Mouse (Mus musculus) frontal cortex, postnatal 25 days (tissue): ENCODE results near the gene Pir.

Source experiments
- DNase-seq, 2 experiments: peaks; one replicate each; pipeline ENCODE4 v3.0.0; 2022; ENCODE audit warnings: low spot score in 2 of 2

Pir gene

DNA sequence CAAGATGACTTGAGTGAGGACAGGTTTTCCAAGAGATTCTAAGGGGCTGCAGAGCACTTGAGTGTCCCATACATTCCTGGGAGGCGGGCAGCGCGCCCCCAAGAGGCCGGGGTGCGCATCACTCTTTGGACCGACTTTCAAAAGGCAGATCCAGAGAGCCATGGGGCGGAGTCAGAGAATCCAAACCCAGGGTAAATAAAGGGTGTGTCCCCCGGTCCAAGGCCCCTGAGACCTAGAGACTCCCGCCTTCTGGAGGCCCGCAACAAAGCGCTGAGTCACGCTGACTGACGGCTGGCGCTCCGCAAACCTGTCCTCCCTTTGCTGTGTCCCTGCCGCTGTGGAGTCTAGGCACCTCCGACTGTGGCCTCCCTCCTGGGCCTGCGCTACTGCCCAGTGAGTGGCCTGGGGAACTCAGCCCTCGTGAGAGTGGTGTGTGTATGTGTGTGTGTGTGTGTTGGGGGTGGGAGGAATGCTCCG lies at the start of gene Pir:
Gene Pir (plus strand): TSS at position 87 of the 477 bp plus-strand sequence.
- peak; percentile 13 to 18 for DNase-seq

DNA sequence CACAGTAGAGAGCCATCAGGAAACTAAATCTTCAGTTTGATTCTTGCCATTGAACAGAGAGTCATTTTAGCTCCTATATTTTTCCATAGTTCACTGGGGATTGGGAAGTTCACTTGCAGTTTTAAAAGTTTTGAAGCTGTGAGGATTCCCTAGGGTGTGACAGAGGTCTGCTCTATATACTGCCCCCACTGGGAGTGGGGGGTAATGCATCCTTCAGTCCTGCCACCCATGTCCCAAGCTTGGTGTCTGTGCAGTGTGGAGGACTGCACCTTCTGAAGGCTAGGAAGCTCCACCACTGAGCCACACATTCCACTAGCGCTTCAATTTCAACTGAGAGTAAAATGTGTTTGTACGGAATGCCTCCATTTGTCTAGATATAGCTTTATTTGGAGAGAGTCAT lies 47.2 kb upstream of the Pir start:
- no peak for DNase-seq

DNA sequence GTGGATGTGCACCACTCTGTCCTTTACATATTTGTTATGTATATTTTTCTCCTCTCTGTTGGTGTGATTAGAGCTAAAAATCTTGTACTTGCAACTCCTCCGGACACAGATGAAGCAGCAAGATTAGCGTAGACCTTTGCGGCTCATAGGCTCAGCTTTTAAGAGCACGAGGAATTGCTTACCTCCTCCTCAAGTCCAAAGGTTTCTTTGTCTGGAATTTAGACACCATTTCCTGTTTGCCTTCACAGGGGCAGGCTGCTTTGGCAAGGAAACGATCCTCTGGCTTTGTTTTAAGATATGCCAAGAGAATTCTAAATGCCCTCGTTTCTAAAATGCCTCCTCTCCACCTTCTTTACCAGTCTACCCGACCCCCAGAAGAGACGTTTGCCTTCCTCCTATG lies 35.8 kb upstream of the Pir start:
- DNase-seq, result no peak

DNA sequence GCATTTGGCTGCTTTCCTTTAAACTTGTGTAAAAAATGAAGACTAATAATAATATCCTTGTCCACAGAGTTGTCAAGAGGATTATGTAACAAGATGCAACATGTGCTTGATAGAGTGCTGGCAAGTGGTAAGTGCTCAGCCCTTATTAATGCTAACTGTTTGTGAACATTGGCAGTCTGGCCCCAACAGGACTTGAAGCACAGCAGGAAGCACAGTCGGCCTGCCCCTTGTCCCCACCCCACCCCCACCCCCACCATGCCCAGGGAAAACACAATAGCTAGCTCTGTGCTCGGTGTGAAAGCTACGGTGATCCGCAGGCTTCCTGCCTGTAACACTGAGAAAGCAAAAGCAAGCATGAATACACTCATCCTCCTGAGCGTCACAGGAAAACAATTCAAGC lies 23.5 kb upstream of the Pir start:
- no peak for DNase-seq

DNA sequence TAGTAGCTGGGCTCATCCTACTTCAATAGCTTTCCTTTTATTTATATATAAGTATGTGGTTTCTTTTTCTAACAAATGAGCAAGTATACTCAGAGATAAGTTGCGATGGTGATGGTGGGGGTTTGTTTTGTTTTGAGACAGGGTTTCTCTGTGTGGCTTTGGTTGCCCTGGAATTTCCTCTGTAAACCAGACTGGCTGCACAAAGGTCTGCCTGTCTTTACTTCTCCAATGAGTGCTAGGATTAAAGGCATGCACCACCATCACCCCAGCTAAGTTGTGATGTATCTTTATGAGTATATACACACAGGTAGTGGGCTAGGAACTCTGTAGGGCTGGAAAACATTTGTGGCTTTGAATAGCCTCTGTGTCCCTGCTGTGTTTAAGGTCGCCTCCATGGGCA lies 22.4 kb upstream of the Pir start:
- DNase-seq, result no peak

- no peak for DNase-seq
Measured at GRCm38 (mm10) chrX:164256527-164256926, 12.6 kb upstream of the Pir start.

DNA sequence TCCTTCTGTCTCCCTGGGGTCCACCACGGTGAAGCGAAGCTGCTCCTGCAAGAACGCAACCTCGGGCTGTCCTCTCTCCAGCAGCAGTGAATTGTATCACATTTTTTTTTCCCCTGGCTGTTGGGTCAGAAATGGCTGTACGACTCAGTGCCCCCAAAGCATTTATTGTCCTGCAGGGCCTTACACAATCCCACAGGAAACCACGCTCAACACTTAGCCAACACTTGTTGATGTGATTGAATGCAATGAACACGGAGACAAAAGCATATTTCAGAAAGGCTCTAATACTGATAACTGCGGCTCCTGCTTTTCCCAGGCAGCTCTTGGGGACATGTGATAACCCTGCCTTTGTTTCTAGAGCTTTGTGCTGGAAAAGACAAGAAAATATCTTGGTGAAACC lies 11.1 kb upstream of the Pir start, which contains the start of gene Bmx:
Gene Bmx (minus strand): TSS at position 137 of the 400 bp plus-strand sequence.
- no peak for DNase-seq

DNA sequence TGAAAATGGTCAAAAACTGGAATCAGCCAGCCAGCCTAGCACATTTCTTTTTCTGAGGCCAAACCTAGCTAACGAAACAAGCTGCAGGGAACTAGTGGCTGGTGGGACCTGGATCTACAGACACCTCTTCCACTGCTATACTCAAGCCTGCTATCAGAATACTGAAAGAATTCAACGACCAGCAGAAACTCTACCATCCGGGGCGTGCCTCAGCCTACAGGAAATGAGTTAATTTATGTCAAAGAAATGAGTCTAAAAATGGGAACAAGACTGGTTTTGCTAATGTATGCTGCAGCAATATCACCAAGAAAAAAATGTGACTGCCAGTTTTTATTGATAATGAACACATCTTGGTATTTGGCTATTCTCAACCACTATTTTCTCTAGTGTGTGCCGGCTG lies 10.5 kb upstream of the Pir start:
- no peak for DNase-seq

- DNase-seq, result no peak
Measured at GRCm38 (mm10) chrX:164262286-164262685, 6.9 kb upstream of the Pir start.

- DNase-seq, result no peak
Measured at GRCm38 (mm10) chrX:164264861-164265260, 4.3 kb upstream of the Pir start.

GRCm38 (mm10) chrX:164270603-164271002 lies 1.4 kb downstream of the Pir start:
- no peak for DNase-seq

GRCm38 (mm10) chrX:164275536-164275935 lies 6.4 kb downstream of the Pir start:
- DNase-seq, result no peak

DNA sequence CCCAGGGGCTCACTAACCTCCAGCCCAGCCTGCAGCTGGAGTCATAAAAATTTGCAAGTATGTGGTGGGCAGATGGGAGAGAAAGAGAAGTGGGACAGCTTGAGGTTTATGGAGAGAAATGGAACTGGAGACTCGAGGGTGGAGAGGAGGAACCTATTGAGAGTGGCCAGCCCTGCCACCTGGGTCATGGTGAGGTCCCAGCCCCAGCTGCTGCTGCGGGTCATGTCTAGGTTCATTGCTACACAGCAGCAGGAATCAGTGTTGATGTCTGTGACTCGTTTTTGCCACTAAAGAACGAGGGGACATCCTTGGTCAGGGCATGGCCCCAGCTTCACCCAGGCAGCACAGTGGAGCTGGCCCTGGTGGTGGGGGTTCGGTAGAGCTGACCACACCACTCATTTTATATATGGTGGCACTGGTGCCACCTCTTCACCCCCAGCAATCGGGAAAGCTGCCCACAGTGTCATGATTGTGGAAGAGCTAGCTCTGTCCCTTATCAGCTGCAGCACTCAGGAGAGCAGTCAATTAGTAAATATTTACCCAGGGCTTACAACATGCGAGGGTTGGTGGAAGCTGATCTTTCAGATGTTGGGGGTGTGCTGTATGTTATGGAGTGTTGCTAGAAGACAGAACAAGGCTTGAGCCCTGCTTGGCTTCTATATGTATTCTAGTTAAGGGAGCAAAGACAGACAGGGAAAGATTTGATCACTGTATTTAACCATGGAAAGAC lies 11.9 kb downstream of the Pir start:
- DNase-seq, result no peak

GRCm38 (mm10) chrX:164283808-164284207 lies 14.6 kb downstream of the Pir start:
- no peak for DNase-seq

- peak in 1 of 2 experiments; percentile 3 for DNase-seq
Measured at GRCm38 (mm10) chrX:164287077-164287476, 17.9 kb downstream of the Pir start.

GRCm38 (mm10) chrX:164291147-164291546 lies 22.0 kb downstream of the Pir start:
- DNase-seq, result no peak

DNA sequence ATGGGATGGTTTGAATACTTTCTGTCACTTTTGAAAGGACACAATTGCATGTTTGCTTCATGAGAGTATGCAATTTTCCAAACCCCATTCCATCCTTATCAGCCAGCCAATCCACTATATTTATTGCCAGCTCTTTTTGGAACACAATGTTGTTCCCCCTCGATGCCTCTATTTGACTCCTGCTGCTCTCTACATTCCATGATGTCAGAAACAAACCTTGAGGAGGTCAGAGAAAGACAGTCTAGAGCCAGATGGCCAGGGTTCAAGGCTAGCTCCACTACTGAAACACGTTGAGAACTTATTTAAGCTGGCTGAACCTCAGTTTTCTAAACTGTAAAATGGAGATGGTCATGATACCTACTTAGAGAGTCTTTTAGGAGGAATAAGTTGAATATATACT lies 37.1 kb downstream of the Pir start:
- DNase-seq, result no peak

GRCm38 (mm10) chrX:164313876-164314275 lies 44.7 kb downstream of the Pir start:
- no peak for DNase-seq

GRCm38 (mm10) chrX:164318554-164318953 lies 49.4 kb downstream of the Pir start:
- no peak for DNase-seq

DNA sequence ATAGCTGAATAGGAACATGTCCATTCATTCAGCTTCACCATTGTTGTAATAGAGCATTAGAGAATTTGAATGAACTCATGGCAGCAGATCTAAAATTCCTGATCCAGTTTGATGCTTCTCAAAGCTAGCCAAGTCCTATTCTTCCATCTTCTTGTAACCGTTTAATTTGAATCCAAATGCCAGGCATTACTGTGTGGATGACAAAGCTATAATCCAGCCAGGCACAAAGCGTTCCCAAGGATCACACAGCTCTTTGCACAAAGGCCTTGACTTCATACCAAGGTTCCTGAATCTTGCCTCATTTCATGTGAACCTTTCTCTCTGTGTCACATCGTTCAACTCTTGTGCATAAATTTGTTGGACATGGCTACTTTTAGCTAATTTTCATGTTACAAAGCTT lies 50.9 kb downstream of the Pir start:
- no peak for DNase-seq

DNA sequence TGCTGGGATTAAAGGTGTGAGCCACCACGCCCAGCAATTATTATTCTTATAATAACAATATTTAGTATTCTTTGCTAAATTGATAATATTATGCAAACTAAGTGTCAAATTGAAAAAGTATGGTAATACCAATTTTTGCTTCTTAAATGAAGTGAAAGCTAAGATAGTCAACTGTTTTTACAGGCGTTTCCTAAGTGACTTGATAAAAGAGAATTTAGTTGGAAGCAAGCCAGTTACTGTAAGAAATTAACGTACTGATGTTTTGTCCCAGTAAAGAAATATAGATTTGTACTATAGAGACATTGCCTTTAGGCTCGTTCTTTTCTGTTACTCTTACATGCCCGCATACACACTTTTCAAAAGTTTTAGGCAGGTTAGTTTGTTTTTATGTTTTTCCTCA lies 53.3 kb downstream of the Pir start:
- no peak for DNase-seq

GRCm38 (mm10) chrX:164323391-164323913 lies 54.3 kb downstream of the Pir start:
- no peak for DNase-seq

DNA sequence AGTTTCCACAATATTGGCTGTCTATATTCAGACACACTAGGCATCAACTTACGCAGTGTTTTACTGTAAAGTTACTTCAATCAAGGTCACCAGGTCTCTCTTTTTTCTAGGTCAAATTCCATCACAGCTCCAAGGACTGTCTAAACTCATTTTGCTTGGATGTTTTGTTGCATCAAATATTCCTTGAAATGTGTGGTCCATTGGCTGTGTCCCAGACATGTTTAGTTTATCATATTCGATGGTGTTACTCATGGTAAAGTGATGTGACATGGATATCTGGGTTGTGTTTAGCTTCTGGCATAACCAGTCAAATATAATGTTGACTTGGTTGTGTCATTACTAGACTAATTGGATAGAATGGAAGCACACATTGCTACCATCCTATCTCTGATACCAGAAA lies 61.2 kb downstream of the Pir start:
- DNase-seq, result no peak

DNA sequence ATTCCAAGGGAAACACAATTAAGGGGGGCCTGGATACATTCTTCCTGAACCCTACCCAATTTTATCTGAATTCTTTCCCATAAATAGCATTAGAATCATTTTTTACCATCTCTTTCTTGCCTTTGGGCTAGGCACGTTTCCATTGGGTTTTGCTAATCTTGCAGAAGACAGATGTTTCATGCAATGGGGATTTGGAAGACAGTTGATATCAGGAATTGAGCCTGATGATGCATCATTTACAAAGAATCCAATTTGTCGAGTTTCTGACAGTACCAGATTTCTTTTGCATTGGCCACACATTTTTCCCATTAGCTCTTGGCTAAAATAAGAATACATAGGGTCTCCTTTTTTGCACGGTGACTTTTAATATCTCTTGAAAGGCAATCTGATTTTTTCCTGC lies 61.6 kb downstream of the Pir start:
- DNase-seq, result no peak
